Mouse (Mus musculus) hematopoietic stem cell, adult 5-6 weeks (primary cell): ENCODE data around the gene Plac1. TPM values are rescaled to one million over a fixed set of nuclear protein-coding genes. Genes with fewer than 3 reads are reported as not detected.

Experiments
- ATAC-seq, 2 experiments: fragments of 125-278 bp in 1 of 2; replicated peaks in 1 of 2; 2 replicates each; pipeline ENCODE4 v1.8.0; 2016 to 2017; ENCODE audit warnings: inconsistent platforms in 2 of 2, mild to moderate bottlenecking in 2 of 2, moderate number of reproducible peaks in 2 of 2, low read depth in 1 of 2, moderate TSS enrichment in 1 of 2; ENCODE audit not compliant: low FRiP score in 2 of 2, poor library complexity in 2 of 2, severe bottlenecking in 2 of 2, insufficient read depth in 1 of 2, low TSS enrichment in 1 of 2
- total RNA-seq: library from RNA; stranded (forward); fragments of 172-1452, 232-1000 nt; gene quantifications from 2 replicates; pipeline ENCODE4 v1.2.3, GENCODE M21; 2017

The Plac1 gene
- total RNA-seq, 1 experiment from 2014 or later = not detected

- ATAC-seq = no peak
Observed at GRCm38 (mm10) chrX:53211756-53212483, 28.0 kb downstream of the Plac1 start.

GRCm38 (mm10) chrX:53209431-53209830 is 30.5 kb downstream of the Plac1 start:
- no peak for ATAC-seq

GRCm38 (mm10) chrX:53204690-53205311 is 35.1 kb downstream of the Plac1 start:
- ATAC-seq = no peak

- ATAC-seq = no peak
Observed at GRCm38 (mm10) chrX:53201616-53202015, 38.3 kb downstream of the Plac1 start.

GRCm38 (mm10) chrX:53197681-53198080 is 42.2 kb downstream of the Plac1 start:
- no peak for ATAC-seq

- ATAC-seq = no peak
Observed at GRCm38 (mm10) chrX:53196392-53196791, 43.5 kb downstream of the Plac1 start.

- no peak for ATAC-seq
Observed at GRCm38 (mm10) chrX:53188692-53189091, 51.2 kb downstream of the Plac1 start.

- no peak for ATAC-seq
Observed at GRCm38 (mm10) chrX:53179801-53180200, 60.1 kb downstream of the Plac1 start.

- no peak for ATAC-seq
Observed at GRCm38 (mm10) chrX:53176296-53176695, 63.6 kb downstream of the Plac1 start.

- ATAC-seq = peak; percentile 59 to 75
Observed at GRCm38 (mm10) chrX:53168623-53169022, 71.3 kb downstream of the Plac1 start.

GRCm38 (mm10) chrX:53166901-53167525 is 72.9 kb downstream of the Plac1 start:
- no peak for ATAC-seq

- peak in 1 of 2 experiments; percentile 7; a peak in 1 of 4 replicates for ATAC-seq
Observed at GRCm38 (mm10) chrX:53166251-53166900, 73.5 kb downstream of the Plac1 start.

- no peak for ATAC-seq
Observed at GRCm38 (mm10) chrX:53162589-53162988, 77.3 kb downstream of the Plac1 start.

- ATAC-seq = no peak
Observed at GRCm38 (mm10) chrX:53161583-53161982, 78.3 kb downstream of the Plac1 start.

- peak; percentile 65 to 81 for ATAC-seq
Observed at GRCm38 (mm10) chrX:53161115-53161514, 78.8 kb downstream of the Plac1 start.

GRCm38 (mm10) chrX:53148039-53148438 is 91.9 kb downstream of the Plac1 start:
- no peak for ATAC-seq

- ATAC-seq = no peak
Observed at GRCm38 (mm10) chrX:53146389-53146917, 93.5 kb downstream of the Plac1 start.

- ATAC-seq = no peak
Observed at GRCm38 (mm10) chrX:53139641-53140040, 100.3 kb downstream of the Plac1 start.
